Mouse (Mus musculus): ENCODE measurements at regions not wholly inside any gene's neighbourhood (a gene's known extent, or its start where the extent isn't known, plus 50 kb on each side); places are given as distances from the start of the nearest gene placed in this dataset.

DNA sequence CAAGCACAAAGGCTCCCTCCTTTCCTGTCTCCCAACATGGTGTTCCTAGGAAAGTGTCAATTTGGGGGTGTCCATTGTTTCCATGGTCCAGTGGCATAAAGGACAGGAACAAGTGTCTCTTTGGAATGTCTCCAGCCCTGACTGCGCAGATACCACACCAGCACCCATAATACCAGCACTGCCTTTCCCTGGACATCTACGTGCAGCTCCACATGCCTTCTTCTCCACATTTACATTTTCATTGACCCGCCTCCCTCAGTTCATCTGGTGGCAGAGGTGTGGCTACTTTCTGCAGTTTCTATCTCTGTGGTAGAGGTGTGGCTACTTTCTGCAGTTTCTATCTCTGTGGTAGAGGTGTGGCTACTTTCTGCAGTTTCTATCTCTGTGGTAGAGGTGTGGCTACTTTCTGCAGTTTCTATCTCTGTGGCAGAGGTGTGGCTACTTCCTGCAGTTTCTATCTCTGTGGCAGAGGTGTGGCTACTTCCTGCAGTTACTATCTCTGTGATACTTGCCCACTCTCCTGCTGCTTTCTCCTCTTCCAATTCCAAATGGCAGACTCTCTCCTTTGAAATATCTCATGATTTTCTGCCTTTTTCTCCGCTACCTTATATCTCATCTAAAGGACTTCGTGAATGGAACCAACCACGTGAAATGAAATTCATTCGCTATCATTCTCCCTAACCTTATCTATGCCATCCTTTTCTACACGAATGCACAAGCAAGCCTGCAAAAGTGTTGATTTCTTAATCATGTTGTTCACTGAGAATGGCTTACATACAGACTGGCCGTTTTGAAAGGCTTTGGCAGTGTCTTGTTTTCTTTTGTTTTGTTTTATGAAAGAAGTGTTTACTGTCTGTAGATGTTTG, 204.0 kb downstream of the Parm1 start:
- Histone ChIP-seq H3K9me3 (ENCODE audit: low read length) (no peaks in the 10 kb centered on the region), H3K4me3 (ENCODE audit: low read depth, low read length) (no peak overlapping the region), H3K4me1 (ENCODE audit: insufficient read depth) (peaks cover 12% of the 10 kb centered on the region), H3K27me3 (ENCODE audit: insufficient read depth, low read length) (no peaks in the 10 kb centered on the region), H3K36me3 (replicated peaks; ENCODE audit: insufficient read depth, low read length) (no peaks in the 10 kb centered on the region), H3K27ac (ENCODE audit: low read depth) (no peak overlapping the region), H3K4me2 (ENCODE audit: low read depth, low read length) (no peak overlapping the region), H3K9ac (replicated peaks) (no peak overlapping the region)
- no peak for DNase-seq
- TF ChIP-seq EP300 (IDR thresholded peaks at IDR 0.05; ENCODE audit: low read depth) = 0 out of 2 replicates have a peak, but pooled peaks have one; percentile 24
- TF ChIP-seq CTCF (IDR thresholded peaks at IDR 0.05; ENCODE audit: low read depth) = no peak
- WGBS (ENCODE audit: insufficient replicate concordance) = 65% methylated on average over 9 of the region's 9 CpGs
- no peak for ATAC-seq

DNA sequence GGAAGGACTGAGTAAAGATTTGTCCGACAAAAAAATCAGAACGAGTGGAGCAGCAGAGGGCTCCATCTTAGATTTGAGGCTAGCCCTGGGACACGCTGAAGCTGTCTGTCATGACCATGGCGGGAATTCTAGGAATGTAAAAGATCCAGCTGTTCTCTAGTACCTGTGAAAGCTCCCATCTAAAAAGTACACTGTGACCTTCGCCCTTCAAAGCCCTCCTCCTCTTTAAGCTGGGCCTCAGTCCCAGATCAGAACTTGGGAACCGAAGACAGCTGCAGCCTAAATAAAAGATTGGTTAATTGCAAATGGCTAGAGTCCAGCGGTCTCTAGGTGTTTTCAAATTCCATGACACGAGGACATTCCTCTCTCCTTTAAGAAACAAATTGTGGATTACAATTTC, 195.6 kb downstream of the Parm1 start:
- Histone ChIP-seq H3K9me3 (ENCODE audit: low read length) (no peaks in the 10 kb centered on the region), H3K4me3 (ENCODE audit: low read depth, low read length) (no peak overlapping the region), H3K27ac (ENCODE audit: low read depth) (no peak overlapping the region), H3K9ac (replicated peaks) (no peak overlapping the region), H3K4me2 (ENCODE audit: low read depth, low read length) (no peak overlapping the region), H3K4me1 (ENCODE audit: insufficient read depth) (no peaks in the 10 kb centered on the region), H3K36me3 (replicated peaks; ENCODE audit: insufficient read depth, low read length) (no peaks in the 10 kb centered on the region), H3K27me3 (ENCODE audit: insufficient read depth, low read length) (no peaks in the 10 kb centered on the region)
- TF ChIP-seq EP300 (IDR thresholded peaks at IDR 0.05; ENCODE audit: low read depth) = no peak
- no peak for TF ChIP-seq CTCF (IDR thresholded peaks at IDR 0.05; ENCODE audit: low read depth)
- DNase-seq = no peak
- WGBS (ENCODE audit: insufficient replicate concordance) = 57% methylated on average over 8 of the region's 8 CpGs
- no peak for ATAC-seq

DNA sequence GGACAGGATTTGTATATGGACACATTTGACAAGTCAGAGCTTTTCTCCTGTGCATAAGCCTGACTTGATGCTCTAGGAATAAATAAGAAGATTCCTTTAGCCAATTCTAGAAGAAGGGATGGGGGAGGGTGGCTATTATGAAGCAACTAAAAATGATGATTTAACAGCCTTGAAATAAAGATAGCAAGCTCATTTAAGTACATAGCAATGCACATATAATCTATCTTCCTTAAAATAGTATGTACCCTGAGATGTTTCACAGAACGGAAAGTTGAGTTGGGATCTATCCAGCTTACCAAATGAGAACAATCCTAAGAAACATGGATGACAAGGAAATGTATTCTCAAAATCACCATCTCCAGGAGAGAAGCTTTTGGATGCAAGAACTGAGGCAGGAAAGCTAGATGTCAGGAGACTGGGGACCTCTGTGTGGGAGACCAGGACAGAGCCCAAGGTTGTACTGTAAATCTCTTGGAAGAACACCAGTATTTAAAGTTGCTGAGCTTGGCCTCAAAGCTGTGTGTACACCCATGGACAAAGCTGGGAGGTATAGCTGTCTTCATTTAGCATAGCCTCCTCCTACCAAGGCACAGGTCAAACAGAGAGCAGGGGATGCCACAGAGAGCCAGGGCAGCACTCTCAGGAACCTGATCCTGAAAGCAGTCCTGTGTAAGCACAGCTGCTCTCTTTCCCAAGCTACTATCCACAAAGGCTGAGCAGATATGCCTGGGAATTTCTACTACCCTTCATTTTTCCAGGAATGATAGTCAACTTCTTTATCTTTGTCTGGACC, 192.3 kb downstream of the Parm1 start:
- 78% methylated on average over 1 of the region's 1 CpGs for WGBS (ENCODE audit: insufficient replicate concordance)
- no peak for DNase-seq
- Histone ChIP-seq H3K9ac (replicated peaks) (no peak overlapping the region), H3K27ac (ENCODE audit: low read depth) (no peak overlapping the region), H3K27me3 (ENCODE audit: insufficient read depth, low read length) (no peaks in the 10 kb centered on the region), H3K4me2 (ENCODE audit: low read depth, low read length) (no peak overlapping the region), H3K4me3 (ENCODE audit: low read depth, low read length) (no peak overlapping the region), H3K4me1 (ENCODE audit: insufficient read depth) (no peaks in the 10 kb centered on the region), H3K36me3 (replicated peaks; ENCODE audit: insufficient read depth, low read length) (no peaks in the 10 kb centered on the region), H3K9me3 (ENCODE audit: low read length) (no peaks in the 10 kb centered on the region)
- ATAC-seq = no peak
- TF ChIP-seq EP300 (IDR thresholded peaks at IDR 0.05; ENCODE audit: low read depth) (no peak), CTCF (IDR thresholded peaks at IDR 0.05; ENCODE audit: low read depth) (no peak)

DNA sequence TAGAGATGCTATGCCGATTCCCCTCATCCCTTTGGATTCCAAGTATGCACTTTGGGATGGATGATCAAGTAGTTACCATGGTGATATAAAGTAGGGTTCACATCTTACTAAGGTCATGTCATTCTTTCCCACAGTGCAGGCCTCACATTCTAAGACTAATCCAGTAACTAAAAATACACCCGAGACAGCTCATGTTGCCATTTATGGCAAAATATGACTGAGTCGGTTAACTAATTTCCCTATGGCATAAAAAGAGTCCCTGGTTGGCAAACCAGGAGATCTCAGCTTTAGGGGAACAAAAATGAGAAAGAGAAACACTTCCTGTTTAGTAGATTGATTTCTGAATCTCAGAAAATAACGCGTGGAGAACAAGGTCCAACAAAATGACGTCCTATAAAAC, 190.7 kb downstream of the Parm1 start:
- Histone ChIP-seq H3K36me3 (replicated peaks; ENCODE audit: insufficient read depth, low read length) (no peaks in the 10 kb centered on the region), H3K4me1 (ENCODE audit: insufficient read depth) (no peaks in the 10 kb centered on the region), H3K27ac (ENCODE audit: low read depth) (no peak overlapping the region), H3K27me3 (ENCODE audit: insufficient read depth, low read length) (no peaks in the 10 kb centered on the region), H3K4me3 (ENCODE audit: low read depth, low read length) (no peak overlapping the region), H3K9ac (replicated peaks) (no peak overlapping the region), H3K9me3 (ENCODE audit: low read length) (no peaks in the 10 kb centered on the region), H3K4me2 (ENCODE audit: low read depth, low read length) (no peak overlapping the region)
- DNase-seq (no peak), ATAC-seq (no peak)
- no peak for TF ChIP-seq CTCF (IDR thresholded peaks at IDR 0.05; ENCODE audit: low read depth)
- no peak for TF ChIP-seq EP300 (IDR thresholded peaks at IDR 0.05; ENCODE audit: low read depth)
- WGBS (ENCODE audit: insufficient replicate concordance) = 80% methylated on average over 6 of the region's 6 CpGs

DNA sequence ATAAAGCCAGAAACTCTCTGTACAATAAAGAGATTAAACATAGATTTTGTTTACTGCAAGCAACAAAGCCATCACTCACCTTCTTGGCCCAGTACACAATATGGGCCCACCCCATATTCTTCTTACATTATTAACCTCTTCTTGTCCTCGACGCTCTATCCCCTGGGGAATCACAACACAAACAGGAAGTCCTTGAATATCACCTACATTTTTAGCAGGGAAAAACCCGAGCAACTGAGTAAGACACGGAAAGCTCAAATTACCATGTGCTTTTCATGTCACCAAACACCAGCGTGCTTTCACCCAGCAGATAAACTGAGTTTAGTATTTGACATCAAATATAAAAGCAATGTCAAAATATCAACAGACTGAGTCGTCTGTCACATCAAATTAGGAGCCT, 179.7 kb downstream of the Parm1 start:
- H3K27ac ChIP-seq (ENCODE audit: low read depth) = no peak overlapping the region
- H3K9ac ChIP-seq (replicated peaks) = no peak overlapping the region
- H3K4me1 ChIP-seq (ENCODE audit: insufficient read depth) = no peaks in the 10 kb centered on the region
- DNase-seq (no peak), ATAC-seq (no peak)
- no peaks in the 10 kb centered on the region for H3K27me3 ChIP-seq (ENCODE audit: insufficient read depth, low read length)
- H3K36me3 ChIP-seq (replicated peaks; ENCODE audit: insufficient read depth, low read length) = no peaks in the 10 kb centered on the region
- 71% methylated on average over 6 of the region's 6 CpGs for WGBS (ENCODE audit: insufficient replicate concordance)
- no peak overlapping the region for H3K4me3 ChIP-seq (ENCODE audit: low read depth, low read length)
- H3K4me2 ChIP-seq (ENCODE audit: low read depth, low read length) = no peak overlapping the region
- no peaks in the 10 kb centered on the region for H3K9me3 ChIP-seq (ENCODE audit: low read length)
- TF ChIP-seq CTCF (IDR thresholded peaks at IDR 0.05; ENCODE audit: low read depth) (no peak), EP300 (IDR thresholded peaks at IDR 0.05; ENCODE audit: low read depth) (no peak)

DNA sequence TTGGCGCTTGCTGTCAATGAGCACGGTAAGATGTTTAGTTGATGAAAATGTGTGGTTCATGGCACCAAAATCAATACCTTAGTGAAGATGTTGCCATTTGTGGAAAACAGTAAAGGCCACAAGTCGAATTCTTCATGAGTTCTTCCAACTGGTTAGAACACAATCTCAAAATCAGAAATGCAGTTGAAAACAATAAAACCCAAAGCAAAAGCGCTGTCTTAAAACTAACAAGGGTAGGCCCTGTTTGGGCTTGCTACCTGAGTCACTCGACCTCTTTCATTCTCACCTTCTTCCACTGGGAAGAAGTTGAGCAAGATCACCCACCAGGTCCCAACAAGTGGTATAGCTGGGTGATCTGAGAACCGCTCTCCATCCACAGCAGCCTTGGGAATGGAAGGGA, 179.1 kb downstream of the Parm1 start:
- no peak overlapping the region for H3K9ac ChIP-seq (replicated peaks)
- H3K27ac ChIP-seq (ENCODE audit: low read depth) = no peak overlapping the region
- no peaks in the 10 kb centered on the region for H3K27me3 ChIP-seq (ENCODE audit: insufficient read depth, low read length)
- no peak overlapping the region for H3K4me3 ChIP-seq (ENCODE audit: low read depth, low read length)
- no peaks in the 10 kb centered on the region for H3K9me3 ChIP-seq (ENCODE audit: low read length)
- ATAC-seq (no peak), DNase-seq (no peak)
- H3K4me1 ChIP-seq (ENCODE audit: insufficient read depth) = no peaks in the 10 kb centered on the region
- TF ChIP-seq EP300 (IDR thresholded peaks at IDR 0.05; ENCODE audit: low read depth) (no peak), CTCF (IDR thresholded peaks at IDR 0.05; ENCODE audit: low read depth) (no peak)
- H3K36me3 ChIP-seq (replicated peaks; ENCODE audit: insufficient read depth, low read length) = no peaks in the 10 kb centered on the region
- H3K4me2 ChIP-seq (ENCODE audit: low read depth, low read length) = no peak overlapping the region
- WGBS (ENCODE audit: insufficient replicate concordance) = 83% methylated on average over 6 of the region's 6 CpGs
